Mouse (Mus musculus) megakaryocyte-erythroid progenitor cell, adult 5-6 weeks (primary cell): ENCODE data around the gene Peak1. TPM values are rescaled to one million over a fixed set of nuclear protein-coding genes. Genes with fewer than 3 reads are reported as not detected.

Experiments used
- ATAC-seq: replicated peaks from 2 replicates; pipeline ENCODE4 v1.8.0; 2016; ENCODE audit warnings: mild to moderate bottlenecking, inconsistent platforms; ENCODE audit not compliant: severe bottlenecking, poor library complexity, low FRiP score, low TSS enrichment
- total RNA-seq, 2 experiments: library from RNA; stranded (forward) in 1 of 2; stranded (reverse) in 1 of 2; fragments of 200-1000, 215-1000 nt in 1 of 2; fragments of >200 nt in 1 of 2; fragmentation: Nextera tagmentation in 1 of 2; gene quantifications; 2 replicates each; pipeline ENCODE4 v1.2.3; 2014 to 2017

The Peak1 gene
- total RNA-seq, 2 experiments from 2014 or later = 14.1 to 14.4 TPM

GRCm38 (mm10) chr9:56213451-56214291 lies 204.2 kb downstream of the Peak1 start:
- ATAC-seq = peak; percentile 79

- no peak for ATAC-seq
These were observed 209.1 kb downstream of the Peak1 start for GRCm38 (mm10) chr9:56208817-56209216.

- no peak for ATAC-seq
These were observed 210.4 kb downstream of the Peak1 start for GRCm38 (mm10) chr9:56207516-56207915.

- ATAC-seq = no peak
These were observed 210.8 kb downstream of the Peak1 start for GRCm38 (mm10) chr9:56207083-56207482.

- ATAC-seq = no peak
These were observed 212.5 kb downstream of the Peak1 start for GRCm38 (mm10) chr9:56205336-56205735.

- no peak for ATAC-seq
These were observed 213.6 kb downstream of the Peak1 start for GRCm38 (mm10) chr9:56204316-56204715.

GRCm38 (mm10) chr9:56200645-56201314 lies 217.1 kb downstream of the Peak1 start:
- ATAC-seq = peak; percentile 85

- ATAC-seq = no peak
These were observed 217.7 kb downstream of the Peak1 start for GRCm38 (mm10) chr9:56200200-56200599.

- ATAC-seq = no peak
These were observed 220.9 kb downstream of the Peak1 start for GRCm38 (mm10) chr9:56196921-56197320.

GRCm38 (mm10) chr9:56195193-56195592 lies 222.7 kb downstream of the Peak1 start:
- no peak for ATAC-seq

- no peak for ATAC-seq
These were observed 226.1 kb downstream of the Peak1 start for GRCm38 (mm10) chr9:56191498-56192455.

GRCm38 (mm10) chr9:56180118-56180781 lies 237.6 kb downstream of the Peak1 start:
- peak; percentile 61 for ATAC-seq

GRCm38 (mm10) chr9:56179416-56180117 lies 238.3 kb downstream of the Peak1 start:
- peak; percentile 65; the same call in 1 of the 2 replicates for ATAC-seq

GRCm38 (mm10) chr9:56177354-56177753 lies 240.5 kb downstream of the Peak1 start:
- no peak for ATAC-seq

GRCm38 (mm10) chr9:56175316-56175715 lies 242.6 kb downstream of the Peak1 start:
- ATAC-seq = no peak

GRCm38 (mm10) chr9:56167690-56168089 lies 250.2 kb downstream of the Peak1 start:
- ATAC-seq = no peak

- no peak for ATAC-seq
These were observed 251.7 kb downstream of the Peak1 start for GRCm38 (mm10) chr9:56166161-56166560.

- ATAC-seq = no peak
These were observed 252.5 kb downstream of the Peak1 start, which contains the start of gene Tspan3 for GRCm38 (mm10) chr9:56165377-56165776. Tspan3 (minus strand) TSS chr9:56165477.
